Mouse (Mus musculus) midbrain, embryonic 16.5 days (tissue): ENCODE data around the gene Prkd1. TPM values are rescaled to one million over a fixed set of nuclear protein-coding genes. Genes with fewer than 3 reads are reported as not detected.
A peak's percentile ranks its signal among the peaks of the same experiment; 100 is the strongest.

ENCODE experiments used
- ATAC-seq: fragments of 200-750 bp; cut with Nextera tagmentation; 2 replicates; pipeline ENCODE4 v1.8.0; 2017; ENCODE audit warnings: moderate TSS enrichment
- H3K27ac ChIP-seq: fragments of 300-500 bp; sonication (generic); 2 replicates; pipeline ENCODE4 v1.5.1; 2014; ENCODE audit warnings: mild to moderate bottlenecking, low read length, mixed read lengths
- H3K27me3 ChIP-seq: fragments of 300-500 bp; sonication (generic); 2 replicates; pipeline ENCODE4 v1.6.1; 2014; ENCODE audit warnings: low read depth, low read length, mixed read lengths; ENCODE audit not compliant: control insufficient read depth, insufficient read depth
- H3K36me3 ChIP-seq: fragments of 300-500 bp; sonication (generic); 2 replicates; pipeline ENCODE4 v1.6.1; 2014; ENCODE audit warnings: mild to moderate bottlenecking, low read length, moderate library complexity, mixed read lengths; ENCODE audit not compliant: control insufficient read depth, insufficient read depth
- H3K4me1 ChIP-seq: fragments of 300-500 bp; sonication (generic); 2 replicates; pipeline ENCODE4 v1.6.1; 2014; ENCODE audit warnings: mild to moderate bottlenecking, low read length, mixed read lengths; ENCODE audit not compliant: control insufficient read depth, insufficient read depth
- H3K4me2 ChIP-seq: fragments of 300-500 bp; sonication (generic); 2 replicates; pipeline ENCODE4 v1.6.1; 2014; ENCODE audit warnings: mild to moderate bottlenecking, low read length, mixed read lengths
- H3K4me3 ChIP-seq: fragments of 300-500 bp; sonication (generic); 2 replicates; pipeline ENCODE4 v1.5.1; 2014; ENCODE audit warnings: low read depth, mild to moderate bottlenecking, low read length, moderate library complexity, mixed read lengths
- H3K9ac ChIP-seq: fragments of 300-500 bp; sonication (generic); 2 replicates; pipeline ENCODE4 v1.6.1; 2014; ENCODE audit warnings: low read depth, low read length, mixed read lengths
- H3K9me3 ChIP-seq: fragments of 300-500 bp; sonication (generic); replicated peaks from 2 replicates; pipeline ENCODE4 v1.6.1; 2014; ENCODE audit warnings: mild to moderate bottlenecking, low read length, mixed read lengths; ENCODE audit not compliant: control insufficient read depth, poor library complexity, severe bottlenecking
- WGBS: fragments of 180-500 bp; shearing (Covaris S2); extraction: QIAGEN DNeasy Blood & Tissue Kit; methylation state at CpG from one replicate; pipeline ENCODE4 v1.1.7; 2014; 5-methylcytosine and 5-hydroxymethylcytosine counted together
- polyA plus RNA-seq: library from polyadenylated mRNA; unstranded; fragments of >200 nt; fragmentation: Nextera tagmentation; extraction: Ambion mirVana; gene quantifications from 2 replicates; pipeline ENCODE4 v1.2.1, GENCODE M21; 2015

The Prkd1 gene
- polyA plus RNA-seq, 1 experiment from 2014 or later, result 2.1 TPM

GRCm38 (mm10) chr12:50588137-50588761 is 60.6 kb downstream of the Prkd1 start:
- Histone ChIP-seq H3K4me1 (no peaks in the 10 kb centered on the region), H3K27ac (no peak overlapping the region), H3K27me3 (no peaks in the 10 kb centered on the region), H3K4me3 (no peak overlapping the region), H3K36me3 (no peaks in the 10 kb centered on the region), H3K9ac (no peak overlapping the region), H3K4me2 (no peak overlapping the region), H3K9me3 (no peaks in the 10 kb centered on the region)
- no peak for ATAC-seq
- WGBS, result 85% methylated on average over 6 of the region's 6 CpGs

- H3K36me3 ChIP-seq, result no peaks in the 10 kb centered on the region
- no peaks in the 10 kb centered on the region for H3K9me3 ChIP-seq
- 67% methylated on average over 1 of the region's 1 CpGs for WGBS
- H3K4me3 ChIP-seq, result no peak overlapping the region
- H3K4me1 ChIP-seq, result no peaks in the 10 kb centered on the region
- no peaks in the 10 kb centered on the region for H3K27me3 ChIP-seq
- no peak overlapping the region for H3K27ac ChIP-seq
- no peak for ATAC-seq
- no peak overlapping the region for H3K9ac ChIP-seq
- no peak overlapping the region for H3K4me2 ChIP-seq
These were observed 83.7 kb downstream of the Prkd1 start for GRCm38 (mm10) chr12:50565198-50565597.

GRCm38 (mm10) chr12:50560536-50560935 is 88.4 kb downstream of the Prkd1 start:
- Histone ChIP-seq H3K4me2 (no peak overlapping the region), H3K36me3 (no peaks in the 10 kb centered on the region), H3K9me3 (no peaks in the 10 kb centered on the region), H3K9ac (no peak overlapping the region), H3K4me3 (no peak overlapping the region), H3K27me3 (no peaks in the 10 kb centered on the region), H3K27ac (no peak overlapping the region), H3K4me1 (no peaks in the 10 kb centered on the region)
- 68% methylated on average over 1 of the region's 1 CpGs for WGBS
- no peak for ATAC-seq

GRCm38 (mm10) chr12:50558231-50558630 is 90.7 kb downstream of the Prkd1 start:
- Histone ChIP-seq H3K4me3 (no peak overlapping the region), H3K27me3 (no peaks in the 10 kb centered on the region), H3K27ac (no peak overlapping the region), H3K4me2 (no peak overlapping the region), H3K9me3 (no peaks in the 10 kb centered on the region), H3K9ac (no peak overlapping the region), H3K36me3 (no peaks in the 10 kb centered on the region), H3K4me1 (no peaks in the 10 kb centered on the region)
- 69% methylated on average over 4 of the region's 4 CpGs for WGBS
- ATAC-seq, result no peak

GRCm38 (mm10) chr12:50554214-50554613 is 94.7 kb downstream of the Prkd1 start:
- WGBS, result 80% methylated on average over 3 of the region's 3 CpGs
- no peaks in the 10 kb centered on the region for H3K27me3 ChIP-seq
- no peaks in the 10 kb centered on the region for H3K9me3 ChIP-seq
- no peak overlapping the region for H3K27ac ChIP-seq
- no peak overlapping the region for H3K4me2 ChIP-seq
- no peaks in the 10 kb centered on the region for H3K36me3 ChIP-seq
- H3K4me1 ChIP-seq, result no peaks in the 10 kb centered on the region
- ATAC-seq, result no peak
- H3K9ac ChIP-seq, result no peak overlapping the region
- no peak overlapping the region for H3K4me3 ChIP-seq

GRCm38 (mm10) chr12:50549860-50550555 is 98.9 kb downstream of the Prkd1 start:
- ATAC-seq, result peak; percentile 60; the same call in 1 of the 2 replicates
- Histone ChIP-seq H3K27me3 (no peaks in the 10 kb centered on the region), H3K4me1 (0 out of 2 replicates have a peak, but pooled peaks cover 2% of the 10 kb centered on the region), H3K27ac (no peak overlapping the region; the same call in 1 of the 2 replicates), H3K36me3 (no peaks in the 10 kb centered on the region), H3K4me2 (no peak overlapping the region), H3K9me3 (no peaks in the 10 kb centered on the region), H3K4me3 (no peak overlapping the region), H3K9ac (no peak overlapping the region)
- WGBS, result 70% methylated on average over 8 of the region's 8 CpGs

GRCm38 (mm10) chr12:50546394-50546793 is 102.5 kb downstream of the Prkd1 start:
- WGBS, result 84% methylated on average over 5 of the region's 5 CpGs
- no peak overlapping the region for H3K9ac ChIP-seq

GRCm38 (mm10) chr12:50545610-50545919 is 103.3 kb downstream of the Prkd1 start:
- no peaks in the 10 kb centered on the region for H3K36me3 ChIP-seq
- H3K27me3 ChIP-seq, result no peaks in the 10 kb centered on the region
- 0 out of 2 replicates have a peak, but pooled peaks cover 2% of the 10 kb centered on the region for H3K4me1 ChIP-seq
- no peak for ATAC-seq
- H3K9ac ChIP-seq, result no peak overlapping the region
- H3K27ac ChIP-seq, result no peak overlapping the region
- no peak overlapping the region for H3K4me3 ChIP-seq
- no peaks in the 10 kb centered on the region for H3K9me3 ChIP-seq
- WGBS, result 43% methylated on average over 5 of the region's 5 CpGs
- H3K4me2 ChIP-seq, result no peak overlapping the region

More at GRCm38 (mm10) chr12:50546394-50546793, 102.5 kb downstream of the Prkd1 start:
- no peaks in the 10 kb centered on the region for H3K9me3 ChIP-seq
- no peaks in the 10 kb centered on the region for H3K36me3 ChIP-seq
- no peaks in the 10 kb centered on the region for H3K27me3 ChIP-seq
- no peak overlapping the region for H3K4me3 ChIP-seq
- no peak overlapping the region for H3K27ac ChIP-seq
- ATAC-seq, result no peak
- 0 out of 2 replicates have a peak, but pooled peaks cover 2% of the 10 kb centered on the region for H3K4me1 ChIP-seq
- H3K4me2 ChIP-seq, result no peak overlapping the region

- Histone ChIP-seq H3K4me3 (no peak overlapping the region), H3K9me3 (no peaks in the 10 kb centered on the region), H3K4me1 (0 out of 2 replicates have a peak, but pooled peaks cover 2% of the 10 kb centered on the region), H3K27me3 (no peaks in the 10 kb centered on the region), H3K27ac (no peak overlapping the region), H3K4me2 (no peak overlapping the region), H3K36me3 (no peaks in the 10 kb centered on the region), H3K9ac (no peak overlapping the region)
- 34% methylated on average over 8 of the region's 8 CpGs for WGBS
- ATAC-seq, result no peak; the same call in 1 of the 2 replicates
These were observed 103.9 kb downstream of the Prkd1 start for GRCm38 (mm10) chr12:50544855-50545609.
